Mouse (Mus musculus) gastrocnemius, postnatal 36 days (tissue): ENCODE results near the gene Mrc1. TPM values are rescaled to one million over a fixed set of nuclear protein-coding genes. Genes with fewer than 3 reads are reported as not detected.
"Not testable (repeated sequence)": the region's sequence is repeated elsewhere in the genome, so short reads cannot be mapped to it uniquely, and the experiment has no call there.

Source experiments
- DNase-seq, 2 experiments: peaks; one replicate each; pipeline ENCODE4 v3.0.0; 2022
- intact Hi-C: fragments of 180-260 bp; cut with DNase I; formaldehyde crosslinking; loops from one replicate; pipeline ENCODE4 v1.15.1; 2025
- long read RNA-seq, 2 experiments: library from polyadenylated mRNA; stranded (forward); transcript quantifications; one replicate each; pipeline ENCODE4 v2.0.0; 2021
- total RNA-seq, 2 experiments: library from RNA; stranded (reverse); gene quantifications; 2 replicates each; pipeline ENCODE4 v1.2.3; 2021

Gene Mrc1
- total RNA-seq, result 10 to 100 TPM; 10.1 to 13.1 TPM
- long read RNA-seq, experiment 1, full-length matches to known transcripts, result 1 of 4 reads
- long read RNA-seq, experiment 1, partial matches to known transcripts, result 2 of 4 reads
- long read RNA-seq, experiment 1, other reads (novel, unspliced or antisense), result 1 of 4 reads
- long read RNA-seq, experiment 2, partial matches to known transcripts, result 5 of 7 reads
- long read RNA-seq, experiment 2, other reads (novel, unspliced or antisense), result 2 of 7 reads

GRCm38 (mm10) chr2:14229149-14229548 lies at the start of gene Mrc1:
TSS of gene Mrc1 (plus strand) at chr2:14229392.
- intact Hi-C loops, result no loop called here
- DNase-seq, result no peak

GRCm38 (mm10) chr2:14184375-14184774 lies 44.8 kb upstream of the Mrc1 start:
- intact Hi-C loops, result no loop called here
- no peak for DNase-seq

GRCm38 (mm10) chr2:14190684-14191083 lies 38.5 kb upstream of the Mrc1 start:
- intact Hi-C loops, result no loop called here

GRCm38 (mm10) chr2:14191601-14192000 lies 37.6 kb upstream of the Mrc1 start:
- intact Hi-C loops, result no loop called here
- DNase-seq, result no peak

More at GRCm38 (mm10) chr2:14190684-14191083, 38.5 kb upstream of the Mrc1 start:
- no peak for DNase-seq

GRCm38 (mm10) chr2:14192046-14192445 lies 37.1 kb upstream of the Mrc1 start:
- DNase-seq, result no peak
- intact Hi-C loops, result no loop called here

GRCm38 (mm10) chr2:14198325-14198903 lies 30.8 kb upstream of the Mrc1 start:
- DNase-seq, intact Hi-C loops: not testable (repeated sequence)

- DNase-seq, result peak; percentile 33 to 45
- intact Hi-C loops, result loop anchor here (5.0 kb wide), 1 partner anchor 32 kb away; no protein-coding TSS in a partner anchor
Observed at GRCm38 (mm10) chr2:14199621-14200020, 29.6 kb upstream of the Mrc1 start.

GRCm38 (mm10) chr2:14200879-14201445 lies 28.2 kb upstream of the Mrc1 start:
- intact Hi-C loops, result loop anchor here (5.0 kb wide), 1 partner anchor 34 kb away; no protein-coding TSS in a partner anchor
- DNase-seq, result not testable (repeated sequence)

GRCm38 (mm10) chr2:14204308-14204707 lies 24.9 kb upstream of the Mrc1 start:
- DNase-seq, result no peak
- intact Hi-C loops, result loop anchor here (5.0 kb wide), 1 partner anchor 37 kb away; no protein-coding TSS in a partner anchor

GRCm38 (mm10) chr2:14206798-14207197 lies 22.4 kb upstream of the Mrc1 start:
- no peak for DNase-seq
- intact Hi-C loops, result loop anchor here (2.0 kb wide), 1 partner anchor 18 kb away; no protein-coding TSS in a partner anchor

GRCm38 (mm10) chr2:14210731-14211130 lies 18.5 kb upstream of the Mrc1 start:
- intact Hi-C loops, result no loop called here
- DNase-seq, result no peak

- intact Hi-C loops, result no loop called here
- no peak for DNase-seq
Observed at GRCm38 (mm10) chr2:14211606-14212005, 17.6 kb upstream of the Mrc1 start.

- no peak for DNase-seq
- intact Hi-C loops, result no loop called here
Observed at GRCm38 (mm10) chr2:14214764-14215163, 14.4 kb upstream of the Mrc1 start.

GRCm38 (mm10) chr2:14216653-14217052 lies 12.5 kb upstream of the Mrc1 start:
- DNase-seq, result no peak
- intact Hi-C loops, result no loop called here

GRCm38 (mm10) chr2:14218126-14218525 lies 11.1 kb upstream of the Mrc1 start:
- DNase-seq, result no peak
- intact Hi-C loops, result no loop called here

- DNase-seq, result no peak
- intact Hi-C loops, result loop anchor here (2.0 kb wide), 1 partner anchor 18 kb away; no protein-coding TSS in a partner anchor
Observed at GRCm38 (mm10) chr2:14224387-14224786, 4.8 kb upstream of the Mrc1 start.

- DNase-seq, result no peak
- intact Hi-C loops, result no loop called here
Observed at GRCm38 (mm10) chr2:14228495-14228894, 697 bp upstream of the Mrc1 start.

GRCm38 (mm10) chr2:14229979-14230378 lies 787 bp downstream of the Mrc1 start:
- no peak for DNase-seq
- intact Hi-C loops, result loop anchor here (5.0 kb wide), 1 partner anchor 63 kb away; no protein-coding TSS in a partner anchor

- DNase-seq, result no peak
- intact Hi-C loops, result loop anchor here (5.0 kb wide), 1 partner anchor 66 kb away; no protein-coding TSS in a partner anchor
Observed at GRCm38 (mm10) chr2:14232897-14233296, 3.7 kb downstream of the Mrc1 start.

- intact Hi-C loops, result loop anchor here (5.0 kb wide), 1 partner anchor 67 kb away; no protein-coding TSS in a partner anchor
- no peak for DNase-seq
Observed at GRCm38 (mm10) chr2:14233983-14234382, 4.8 kb downstream of the Mrc1 start.

- intact Hi-C loops, result no loop called here
- DNase-seq, result no peak
Observed at GRCm38 (mm10) chr2:14235319-14235718, 6.1 kb downstream of the Mrc1 start.
